Mouse (Mus musculus): Measurements from ENCODE around the gene Msl2. TPM values are rescaled to one million over a fixed set of nuclear protein-coding genes. Genes with fewer than 3 reads are reported as not detected.

Msl2 gene
- polyA plus RNA-seq (2015; fragmentation: Nextera tagmentation; extraction: Ambion mirVana) = 2.6 TPM in 2 replicates

- peak within 1 kb of the TSS; percentile 73 for H3K4me2 ChIP-seq (ENCODE audit: low read depth, low read length)
- peak within 1 kb of the TSS; percentile 72 for H3K4me3 ChIP-seq (ENCODE audit: low read length)
- no peaks in the 10 kb centered on the region for H3K9me3 ChIP-seq (ENCODE audit: control insufficient read depth, low read length)
- H3K4me1 ChIP-seq (ENCODE audit: control insufficient read depth, insufficient read depth, low read length) = peaks cover 12% of the 10 kb centered on the region
- no peaks in the 10 kb centered on the region for H3K27me3 ChIP-seq (replicated peaks; ENCODE audit: control insufficient read depth, insufficient read depth, low read length)
- no peaks in the 10 kb centered on the region for H3K36me3 ChIP-seq (ENCODE audit: control insufficient read depth, insufficient read depth, low read length)
- peak within 1 kb of the TSS; percentile 99 for H3K9ac ChIP-seq (ENCODE audit: low read depth, low read length)
- WGBS = 0% methylated on average over 26 of the region's 43 CpGs
- ATAC-seq = peak; percentile 70
- peak within 1 kb of the TSS; percentile 100 for H3K27ac ChIP-seq (ENCODE audit: low read length)
Observed at GRCm38 (mm10) chr9:101073987-101074331, at the start of gene Msl2. Msl2 (plus strand) TSS chr9:101074101.

- Histone ChIP-seq H3K4me3 (ENCODE audit: low read length) (peak overlapping the region; percentile 61), H3K36me3 (ENCODE audit: control insufficient read depth, insufficient read depth, low read length) (no peaks in the 10 kb centered on the region), H3K4me2 (ENCODE audit: low read depth, low read length) (peak overlapping the region; percentile 63), H3K4me1 (ENCODE audit: control insufficient read depth, insufficient read depth, low read length) (peaks cover 6% of the 10 kb centered on the region; the same call in 1 of the 2 replicates), H3K27me3 (replicated peaks; ENCODE audit: control insufficient read depth, insufficient read depth, low read length) (no peaks in the 10 kb centered on the region), H3K9me3 (ENCODE audit: control insufficient read depth, low read length) (no peaks in the 10 kb centered on the region), H3K9ac (ENCODE audit: low read depth, low read length) (peak overlapping the region; percentile 78), H3K27ac (ENCODE audit: low read length) (peak overlapping the region; percentile 95)
- WGBS = 1% methylated on average over 14 of the region's 14 CpGs
- ATAC-seq = peak; percentile 31
Observed at GRCm38 (mm10) chr9:101033761-101034447, 40.0 kb upstream of the Msl2 start.

- WGBS = under 1% methylated on average over 61 of the region's 61 CpGs
- Histone ChIP-seq H3K27ac (ENCODE audit: low read length) (peak within 1 kb of the TSS; percentile 95), H3K9ac (ENCODE audit: low read depth, low read length) (peak within 1 kb of the TSS; percentile 78), H3K36me3 (ENCODE audit: control insufficient read depth, insufficient read depth, low read length) (no peaks in the 10 kb centered on the region), H3K27me3 (replicated peaks; ENCODE audit: control insufficient read depth, insufficient read depth, low read length) (no peaks in the 10 kb centered on the region), H3K4me2 (ENCODE audit: low read depth, low read length) (peak within 1 kb of the TSS; percentile 63), H3K4me3 (ENCODE audit: low read length) (peak within 1 kb of the TSS; percentile 61), H3K9me3 (ENCODE audit: control insufficient read depth, low read length) (no peaks in the 10 kb centered on the region), H3K4me1 (ENCODE audit: control insufficient read depth, insufficient read depth, low read length) (peaks cover 6% of the 10 kb centered on the region; the same call in 1 of the 2 replicates)
- ATAC-seq = peak; percentile 99
Observed at GRCm38 (mm10) chr9:101034448-101035098, 39.3 kb upstream of the Msl2 start, which contains the start of gene Pccb. Pccb (minus strand) TSS chr9:101034898.

- H3K27ac ChIP-seq (ENCODE audit: low read length) = no peak overlapping the region
- H3K4me2 ChIP-seq (ENCODE audit: low read depth, low read length) = no peak overlapping the region
- no peak overlapping the region for H3K4me3 ChIP-seq (ENCODE audit: low read length)
- no peak for ATAC-seq
- peaks cover 6% of the 10 kb centered on the region; the same call in 1 of the 2 replicates for H3K4me1 ChIP-seq (ENCODE audit: control insufficient read depth, insufficient read depth, low read length)
- H3K27me3 ChIP-seq (replicated peaks; ENCODE audit: control insufficient read depth, insufficient read depth, low read length) = no peaks in the 10 kb centered on the region
- WGBS = 76% methylated on average over 12 of the region's 15 CpGs
- H3K9ac ChIP-seq (ENCODE audit: low read depth, low read length) = no peak overlapping the region
- no peaks in the 10 kb centered on the region for H3K9me3 ChIP-seq (ENCODE audit: control insufficient read depth, low read length)
- no peaks in the 10 kb centered on the region for H3K36me3 ChIP-seq (ENCODE audit: control insufficient read depth, insufficient read depth, low read length)
Observed at GRCm38 (mm10) chr9:101035836-101036596, 37.9 kb upstream of the Msl2 start.

GRCm38 (mm10) chr9:101036876-101037275 lies 37.0 kb upstream of the Msl2 start:
- Histone ChIP-seq H3K4me3 (ENCODE audit: low read length) (no peak overlapping the region), H3K27ac (ENCODE audit: low read length) (no peak overlapping the region)
- 82% methylated on average over 2 of the region's 2 CpGs for WGBS

GRCm38 (mm10) chr9:101037396-101037795 lies 36.5 kb upstream of the Msl2 start:
- Histone ChIP-seq H3K9ac (ENCODE audit: low read depth, low read length) (no peak overlapping the region), H3K36me3 (ENCODE audit: control insufficient read depth, insufficient read depth, low read length) (no peaks in the 10 kb centered on the region), H3K27ac (ENCODE audit: low read length) (peak overlapping the region; percentile 21; the same call in 1 of the 2 replicates), H3K4me1 (ENCODE audit: control insufficient read depth, insufficient read depth, low read length) (peaks cover 6% of the 10 kb centered on the region; the same call in 1 of the 2 replicates), H3K4me3 (ENCODE audit: low read length) (peak overlapping the region; percentile 8; the same call in 1 of the 2 replicates), H3K4me2 (ENCODE audit: low read depth, low read length) (peak overlapping the region; percentile 5; the same call in 1 of the 2 replicates), H3K9me3 (ENCODE audit: control insufficient read depth, low read length) (no peaks in the 10 kb centered on the region), H3K27me3 (replicated peaks; ENCODE audit: control insufficient read depth, insufficient read depth, low read length) (no peaks in the 10 kb centered on the region)
- 33% methylated on average over 7 of the region's 7 CpGs for WGBS
- no peak for ATAC-seq

More at GRCm38 (mm10) chr9:101036876-101037275, 37.0 kb upstream of the Msl2 start:
- Histone ChIP-seq H3K36me3 (ENCODE audit: control insufficient read depth, insufficient read depth, low read length) (no peaks in the 10 kb centered on the region), H3K9me3 (ENCODE audit: control insufficient read depth, low read length) (no peaks in the 10 kb centered on the region), H3K4me1 (ENCODE audit: control insufficient read depth, insufficient read depth, low read length) (peaks cover 6% of the 10 kb centered on the region; the same call in 1 of the 2 replicates), H3K27me3 (replicated peaks; ENCODE audit: control insufficient read depth, insufficient read depth, low read length) (no peaks in the 10 kb centered on the region), H3K4me2 (ENCODE audit: low read depth, low read length) (no peak overlapping the region), H3K9ac (ENCODE audit: low read depth, low read length) (no peak overlapping the region)
- ATAC-seq = no peak

GRCm38 (mm10) chr9:101038634-101039033 lies 35.3 kb upstream of the Msl2 start:
- Histone ChIP-seq H3K27ac (ENCODE audit: low read length) (no peak overlapping the region), H3K9me3 (ENCODE audit: control insufficient read depth, low read length) (no peaks in the 10 kb centered on the region), H3K4me1 (ENCODE audit: control insufficient read depth, insufficient read depth, low read length) (peaks cover 2% of the 10 kb centered on the region; the same call in 1 of the 2 replicates), H3K27me3 (replicated peaks; ENCODE audit: control insufficient read depth, insufficient read depth, low read length) (no peaks in the 10 kb centered on the region), H3K4me2 (ENCODE audit: low read depth, low read length) (no peak overlapping the region), H3K9ac (ENCODE audit: low read depth, low read length) (no peak overlapping the region), H3K4me3 (ENCODE audit: low read length) (no peak overlapping the region), H3K36me3 (ENCODE audit: control insufficient read depth, insufficient read depth, low read length) (no peaks in the 10 kb centered on the region)
- 54% methylated on average over 5 of the region's 5 CpGs for WGBS
- ATAC-seq = no peak

GRCm38 (mm10) chr9:101041508-101041907 lies 32.4 kb upstream of the Msl2 start:
- no peaks in the 10 kb centered on the region for H3K9me3 ChIP-seq (ENCODE audit: control insufficient read depth, low read length)
- WGBS = 72% methylated on average over 5 of the region's 5 CpGs
- peaks cover 8% of the 10 kb centered on the region for H3K4me1 ChIP-seq (ENCODE audit: control insufficient read depth, insufficient read depth, low read length)
- no peak for ATAC-seq
- H3K27me3 ChIP-seq (replicated peaks; ENCODE audit: control insufficient read depth, insufficient read depth, low read length) = no peaks in the 10 kb centered on the region
- H3K36me3 ChIP-seq (ENCODE audit: control insufficient read depth, insufficient read depth, low read length) = no peaks in the 10 kb centered on the region
- H3K9ac ChIP-seq (ENCODE audit: low read depth, low read length) = no peak overlapping the region
- no peak overlapping the region for H3K4me3 ChIP-seq (ENCODE audit: low read length)
- H3K4me2 ChIP-seq (ENCODE audit: low read depth, low read length) = no peak overlapping the region
- H3K27ac ChIP-seq (ENCODE audit: low read length) = no peak overlapping the region

- H3K4me3 ChIP-seq (ENCODE audit: low read length) = no peak overlapping the region
- ATAC-seq = no peak
- 82% methylated on average over 9 of the region's 9 CpGs for WGBS
- H3K9ac ChIP-seq (ENCODE audit: low read depth, low read length) = no peak overlapping the region
- no peak overlapping the region for H3K4me2 ChIP-seq (ENCODE audit: low read depth, low read length)
- no peaks in the 10 kb centered on the region for H3K36me3 ChIP-seq (ENCODE audit: control insufficient read depth, insufficient read depth, low read length)
- H3K27ac ChIP-seq (ENCODE audit: low read length) = no peak overlapping the region
- no peaks in the 10 kb centered on the region for H3K27me3 ChIP-seq (replicated peaks; ENCODE audit: control insufficient read depth, insufficient read depth, low read length)
- H3K9me3 ChIP-seq (ENCODE audit: control insufficient read depth, low read length) = no peaks in the 10 kb centered on the region
- H3K4me1 ChIP-seq (ENCODE audit: control insufficient read depth, insufficient read depth, low read length) = peaks cover 8% of the 10 kb centered on the region
Observed at GRCm38 (mm10) chr9:101042249-101042648, 31.7 kb upstream of the Msl2 start.
